Mouse (Mus musculus) heart, adult 18-20 months (tissue): ENCODE data around the gene Blm. TPM values are rescaled to one million over a fixed set of nuclear protein-coding genes. Genes with fewer than 3 reads are reported as not detected.

Experiments used
- DNase-seq, 2 experiments: peaks; one replicate each; pipeline ENCODE4 v3.0.0; 2021 to 2022; ENCODE audit warnings: mixed read lengths in 1 of 2
- total RNA-seq, 2 experiments: library from RNA; stranded (reverse); gene quantifications; 2 replicates each; pipeline ENCODE4 v1.2.3; 2021

The Blm gene
- total RNA-seq, 2 experiments from 2014 or later: 0.94 to 1.3 TPM

DNA sequence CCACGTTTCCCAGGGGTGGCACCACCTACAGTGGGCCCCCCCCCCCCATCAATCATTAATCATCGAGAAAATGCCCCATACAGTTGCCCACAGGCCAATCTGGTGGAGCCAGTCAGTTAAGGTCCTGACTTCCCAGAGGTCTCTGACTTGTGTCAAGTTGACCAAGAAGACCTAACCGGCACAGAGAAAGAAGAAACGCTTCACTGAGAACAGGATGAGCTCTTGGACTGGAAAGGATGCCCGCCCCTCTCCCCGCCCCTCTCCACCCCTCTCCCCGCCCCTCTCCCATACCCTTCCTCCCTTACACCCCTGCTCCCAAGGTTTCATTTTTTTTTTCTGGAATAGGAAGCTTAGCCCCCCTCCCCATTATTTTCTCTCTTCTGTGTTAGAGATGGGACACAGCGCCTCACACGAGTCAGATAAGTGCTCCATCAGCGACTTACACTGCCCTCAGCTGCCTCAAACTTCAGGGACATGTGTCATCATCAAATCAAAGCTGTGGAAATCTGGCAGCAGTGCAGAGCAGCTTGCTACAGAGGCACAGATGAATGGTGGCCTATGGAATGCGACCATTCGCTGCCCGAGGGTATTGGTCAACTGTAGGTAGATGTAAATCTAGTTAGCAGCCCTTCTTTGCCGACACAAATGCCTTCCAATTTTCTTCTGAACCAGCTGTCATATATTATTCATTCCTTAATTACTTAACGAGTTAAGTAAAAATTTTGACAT is 95.7 kb downstream of the Blm start:
- DNase-seq: no peak

DNA sequence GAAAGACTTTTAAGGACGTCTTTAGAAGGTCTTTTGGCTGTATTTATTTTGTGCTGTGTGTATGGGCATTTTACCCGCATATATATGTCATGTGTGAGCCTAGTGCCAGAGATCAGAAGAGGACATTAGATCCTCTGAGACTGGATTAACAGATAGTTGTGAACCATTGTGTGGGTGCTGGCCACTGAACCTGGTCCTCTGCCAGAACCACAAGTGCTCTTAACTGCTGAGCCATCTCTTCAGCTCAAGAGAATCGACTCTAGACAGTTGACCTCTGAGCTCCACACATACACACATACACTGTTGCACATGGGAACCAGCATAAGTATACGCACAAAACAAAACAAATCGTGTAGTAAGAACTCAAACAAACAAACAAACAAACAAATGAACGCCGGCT is 98.3 kb downstream of the Blm start:
- DNase-seq: no peak

DNA sequence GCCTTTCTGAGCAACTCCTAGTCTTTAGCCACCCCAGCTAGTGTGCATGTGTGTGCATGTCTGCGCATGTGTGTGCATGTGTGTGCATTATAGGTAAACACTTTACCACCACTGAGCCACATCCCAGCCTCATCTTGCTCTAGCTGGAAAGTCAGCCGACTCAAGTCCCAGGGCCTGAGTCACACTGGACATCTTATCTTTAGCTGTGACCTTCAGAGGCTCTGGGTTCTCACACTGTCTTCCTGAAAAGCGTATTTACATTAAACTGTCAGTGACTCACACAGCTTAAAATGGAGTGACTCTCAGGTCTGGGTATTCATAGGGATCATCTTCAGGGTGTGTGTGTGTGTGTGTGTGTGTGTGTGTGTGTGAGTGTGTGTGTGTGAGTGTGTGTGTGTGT is 99.3 kb downstream of the Blm start:
- DNase-seq: no peak

DNA sequence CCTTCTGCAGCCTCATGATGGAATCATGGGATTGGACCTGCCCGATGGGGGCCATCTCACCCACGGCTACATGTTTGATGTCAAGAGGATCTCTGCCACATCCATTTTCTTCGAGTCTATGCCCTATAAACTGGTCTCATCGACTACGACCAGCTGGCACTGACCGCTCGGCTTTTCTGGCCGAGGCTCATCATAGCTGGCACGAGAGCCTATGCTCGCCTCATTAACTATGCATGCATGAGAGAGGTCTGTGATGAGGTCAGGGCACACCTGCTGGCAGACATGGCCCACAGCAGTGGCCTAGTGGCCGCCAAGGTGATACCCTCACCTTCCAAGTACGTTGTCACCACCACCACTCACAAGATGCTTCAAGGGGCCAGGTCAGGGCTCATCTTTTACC is 105.3 kb downstream of the Blm start:
- no peak for DNase-seq

DNA sequence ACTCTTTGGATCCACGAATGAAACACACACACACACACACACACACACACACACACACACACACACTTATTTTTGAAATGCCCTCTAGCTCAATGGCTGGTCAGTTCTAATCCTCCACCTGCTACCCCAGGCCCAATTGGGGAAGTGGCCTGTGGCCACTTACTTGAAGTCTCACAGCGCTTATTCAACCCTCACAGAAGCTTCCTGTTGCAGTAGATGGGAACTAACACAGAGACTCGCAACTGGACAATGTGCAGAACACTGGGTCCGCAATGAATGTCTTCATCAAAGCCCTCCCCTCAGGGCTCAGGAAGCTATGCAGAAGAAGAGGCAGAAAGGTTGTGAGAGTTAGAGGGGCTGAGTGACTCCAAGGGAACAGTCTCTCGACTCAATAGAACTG is 107.2 kb downstream of the Blm start:
- DNase-seq: no peak

DNA sequence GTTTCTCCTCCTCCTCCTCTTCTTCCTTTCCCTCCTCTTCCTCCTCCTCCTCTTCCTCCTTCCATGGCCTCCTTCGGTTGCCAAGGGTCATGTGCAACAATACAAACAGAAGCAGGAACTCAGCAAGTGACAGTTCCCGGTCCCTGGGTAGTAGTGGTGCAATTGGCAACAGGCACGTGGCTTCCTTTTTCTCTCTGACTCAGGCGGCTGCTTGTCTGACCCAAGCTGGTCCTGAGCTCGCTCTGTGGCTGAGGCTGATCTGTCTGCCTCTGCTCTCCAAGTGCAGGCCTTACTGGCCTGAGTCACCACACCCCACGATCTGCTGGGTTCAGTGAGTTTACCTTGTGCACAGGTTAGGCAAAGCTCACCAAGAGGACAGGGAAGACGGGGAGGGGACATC is 108.6 kb downstream of the Blm start:
- peak; percentile 31 to 78 for DNase-seq

DNA sequence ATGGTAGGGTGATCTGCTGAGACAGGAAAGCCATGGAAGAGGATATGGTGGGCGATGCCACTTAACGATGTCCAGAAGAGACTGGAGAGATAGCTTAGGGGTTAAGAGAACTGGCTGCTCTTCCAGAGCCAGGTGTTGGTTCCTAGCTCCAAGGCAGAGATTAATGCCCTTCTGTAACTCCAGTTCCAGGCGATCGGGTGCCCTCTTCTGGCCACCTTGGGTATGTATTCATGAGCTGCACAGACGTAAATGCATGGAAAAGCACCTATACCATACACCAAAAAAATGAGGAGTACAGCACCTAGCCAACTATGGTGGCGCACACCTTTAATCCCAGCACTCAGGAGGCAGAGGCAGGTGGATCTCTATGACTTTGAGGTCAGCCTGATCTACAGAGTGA is 110.2 kb downstream of the Blm start:
- DNase-seq: no peak

DNA sequence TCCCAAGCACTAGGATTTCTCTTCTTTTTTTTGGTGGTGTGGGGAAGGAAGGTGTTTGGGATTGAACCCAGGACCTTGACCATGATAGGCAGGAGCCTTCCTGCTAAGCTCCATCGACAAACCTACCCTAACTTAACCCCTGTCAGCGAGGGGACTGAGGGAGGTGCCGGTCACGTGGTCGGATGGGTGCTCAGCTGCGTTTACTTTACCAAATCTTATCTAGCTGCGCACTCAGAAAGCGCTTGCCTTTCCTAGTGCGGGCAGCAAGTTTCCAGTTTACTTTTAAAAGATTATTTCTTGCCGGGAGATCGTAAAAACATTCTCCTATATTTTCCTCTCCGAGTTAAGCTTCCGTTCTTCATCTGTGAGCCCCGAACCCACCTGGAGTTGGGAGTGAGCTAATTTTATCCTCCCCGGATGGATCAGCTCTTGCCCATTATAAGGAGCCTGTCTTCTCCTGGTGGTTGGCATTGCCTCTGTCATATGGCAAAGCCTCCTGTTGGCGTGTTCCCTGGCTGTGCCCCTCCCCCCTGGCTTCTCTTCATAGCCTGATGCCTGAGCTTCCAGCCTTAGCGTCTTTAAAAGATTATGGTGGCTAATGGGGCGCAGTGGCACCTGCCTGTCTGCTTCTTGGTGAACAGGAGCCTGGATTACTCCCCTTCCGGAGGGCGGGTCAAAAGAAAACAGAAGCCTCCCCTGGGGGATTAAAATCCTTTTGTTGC is 112.0 kb downstream of the Blm start:
- DNase-seq: peak; percentile 65 to 76

DNA sequence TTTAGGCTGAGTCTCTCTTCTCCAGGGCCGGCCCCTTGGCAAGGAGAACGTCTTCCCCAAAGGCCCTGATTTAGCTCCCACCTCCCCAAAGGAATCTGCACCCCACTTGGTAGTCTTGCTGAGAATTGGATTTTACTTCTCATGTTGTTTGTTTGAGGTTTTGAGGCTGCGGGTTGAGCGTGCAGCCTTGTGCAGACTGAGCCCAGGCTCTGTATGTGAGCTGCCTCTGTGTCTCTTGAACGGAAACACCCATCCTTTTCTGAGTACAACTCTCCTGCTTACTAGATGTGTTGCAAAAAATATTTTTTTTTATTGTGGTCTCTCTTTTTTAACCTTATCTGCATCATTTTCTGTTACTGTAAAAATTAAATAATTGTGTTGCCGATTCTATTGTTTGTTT is 113.3 kb downstream of the Blm start:
- DNase-seq: no peak

DNA sequence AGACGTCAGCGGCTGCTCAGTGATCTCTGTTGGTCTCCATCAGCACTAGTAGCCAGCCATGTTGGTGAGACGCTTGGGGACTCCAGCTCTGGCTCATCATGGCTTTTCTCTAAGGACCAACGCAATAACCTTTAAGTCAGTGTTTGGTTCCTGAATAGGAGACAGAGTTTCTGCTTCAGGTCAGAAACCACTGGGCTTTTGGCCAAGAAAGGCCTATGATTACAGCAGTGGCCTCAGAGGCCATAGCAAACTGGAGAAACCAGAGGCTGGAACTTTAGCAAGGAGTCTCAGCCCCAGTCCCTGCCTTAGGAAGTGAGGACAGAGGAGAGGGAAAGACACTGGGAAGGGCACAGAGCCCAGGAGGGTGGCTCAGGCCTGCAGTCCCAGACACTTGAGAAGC is 114.3 kb downstream of the Blm start:
- no peak for DNase-seq

DNA sequence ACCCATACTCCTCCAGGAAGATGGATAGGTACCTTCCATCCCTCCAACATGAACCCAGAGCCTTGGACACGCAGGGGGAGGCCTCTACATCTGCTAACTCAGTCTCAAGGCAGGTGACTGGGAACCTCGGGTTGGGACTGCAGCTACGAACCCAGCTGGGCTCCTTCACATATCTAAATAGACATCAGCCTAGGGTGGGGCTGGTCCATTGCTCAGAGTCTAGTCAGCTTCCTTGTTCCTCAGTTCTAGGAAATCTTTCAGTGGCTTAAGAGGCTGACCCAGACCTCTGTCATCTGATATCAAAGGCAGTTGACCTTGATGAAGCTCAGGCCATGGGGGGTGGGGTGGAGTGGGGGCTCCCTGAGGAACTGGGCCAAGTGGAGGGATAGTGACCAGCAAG is 115.6 kb downstream of the Blm start:
- DNase-seq: no peak

DNA sequence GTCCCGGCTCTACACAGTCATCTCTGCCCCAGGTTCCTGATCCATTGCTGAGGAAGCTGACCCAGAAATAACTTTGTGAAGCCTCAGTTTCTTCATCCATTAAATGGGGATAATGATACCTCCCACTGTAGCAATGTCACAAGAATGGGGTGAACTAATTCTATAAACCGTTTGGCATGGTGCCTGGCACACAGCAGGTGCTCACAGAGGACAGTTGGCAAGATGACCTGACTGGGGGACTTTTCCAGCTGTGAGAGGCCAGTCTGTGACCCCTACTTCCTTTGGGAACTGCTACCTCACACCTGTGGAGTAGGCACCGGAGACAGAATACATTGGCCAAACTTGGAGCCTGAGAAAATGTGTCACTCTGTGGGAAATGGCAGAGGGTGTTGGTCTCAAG is 116.9 kb downstream of the Blm start:
- no peak for DNase-seq

DNA sequence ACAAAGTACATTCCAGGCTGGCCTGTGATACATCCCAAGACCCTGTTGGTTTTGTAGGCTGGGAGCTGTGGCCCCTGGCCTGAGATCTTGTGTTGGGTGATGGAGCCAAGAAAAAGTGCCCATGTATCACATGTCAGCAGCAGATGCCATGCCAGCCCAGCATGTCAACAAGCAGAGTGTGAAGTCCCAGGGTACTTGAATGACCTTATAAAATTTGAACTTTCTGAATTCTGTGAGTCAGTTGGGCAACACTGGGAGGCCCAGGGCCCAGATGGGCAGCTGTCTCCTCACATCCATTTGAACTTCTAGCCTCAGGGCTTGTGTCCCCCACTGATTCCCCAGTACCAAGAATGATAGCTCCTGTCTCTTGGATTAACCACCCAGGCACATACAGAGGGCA is 117.3 kb downstream of the Blm start:
- no peak for DNase-seq

DNA sequence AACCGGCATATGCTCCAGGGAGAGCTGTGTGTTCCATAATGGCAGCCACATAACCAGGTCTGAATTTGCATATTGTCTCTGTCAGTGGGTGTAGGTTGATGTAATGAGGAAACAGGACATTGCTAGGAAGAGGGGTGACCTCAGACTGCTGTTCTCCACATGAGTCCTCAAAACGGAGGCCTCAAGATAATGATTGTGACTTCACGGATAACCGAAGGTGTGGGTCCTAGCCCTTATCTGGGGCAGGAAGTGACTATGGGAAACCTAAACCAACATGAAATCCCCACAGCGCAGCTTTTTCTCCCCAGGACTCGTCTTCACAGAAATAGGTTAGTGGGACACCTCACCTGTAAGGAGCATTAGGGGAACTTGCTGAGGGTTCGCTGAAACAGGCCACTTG is 118.0 kb downstream of the Blm start:
- no peak for DNase-seq

DNA sequence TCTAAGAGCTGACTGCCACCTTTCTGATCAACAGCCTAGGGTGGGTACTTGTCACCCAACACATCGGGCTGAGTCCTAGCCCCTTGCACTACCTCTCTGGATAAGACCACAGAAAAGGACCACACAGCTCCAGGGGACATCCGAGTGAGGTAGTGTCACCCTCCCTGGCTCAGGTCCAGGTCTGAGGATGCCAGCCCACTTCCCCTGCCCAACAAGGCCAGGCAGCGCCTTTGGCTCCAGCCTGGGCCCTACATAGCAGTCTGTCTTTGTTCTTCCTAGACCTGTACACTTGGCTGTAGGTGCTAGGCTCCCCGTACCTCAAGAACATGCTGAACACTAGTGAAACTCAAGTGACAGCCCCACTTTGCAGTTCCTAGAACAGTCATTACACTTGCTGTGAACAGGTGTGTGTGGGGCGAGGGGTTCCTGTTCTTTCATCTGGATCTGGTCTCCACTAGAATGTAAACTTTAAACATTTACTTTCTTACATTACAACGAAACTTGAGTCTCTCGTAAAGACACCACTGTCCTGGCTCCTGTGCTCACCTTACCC is 120.5 kb downstream of the Blm start:
- no peak for DNase-seq

DNA sequence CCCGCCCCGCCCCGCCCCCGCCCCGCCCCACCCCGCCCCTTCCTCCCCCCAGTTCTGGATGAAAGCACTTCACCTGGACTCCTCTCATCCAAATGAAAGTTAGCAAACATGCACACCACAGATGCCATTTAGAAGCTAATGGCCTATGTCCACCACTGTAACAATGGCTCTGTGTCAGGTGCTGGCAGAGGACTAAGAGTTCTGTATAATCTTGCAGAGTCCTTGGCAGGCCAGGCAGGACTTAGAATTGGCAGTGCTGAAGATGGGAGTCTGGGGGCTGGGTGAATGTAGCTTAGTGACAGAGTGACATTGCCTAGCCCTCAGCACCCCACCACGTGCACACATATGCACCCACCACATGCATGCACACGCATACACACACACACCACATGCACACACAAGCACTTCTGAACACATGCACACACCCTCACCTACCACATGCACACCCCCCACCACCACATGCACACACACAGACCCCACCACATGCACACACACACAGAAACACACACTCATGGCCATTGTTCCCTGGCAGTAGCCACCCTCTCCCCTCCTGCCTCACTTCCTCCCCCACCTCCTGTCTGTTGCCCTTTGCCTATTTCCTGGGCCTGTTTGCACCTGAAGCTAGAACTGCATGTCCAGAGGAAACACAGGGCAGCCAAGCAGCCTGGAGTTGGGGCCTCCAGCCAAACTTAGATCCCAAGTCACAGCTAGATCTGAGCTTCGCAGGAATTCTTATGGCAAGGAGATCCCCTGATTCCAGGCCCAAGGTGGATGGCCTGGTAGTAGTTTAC is 121.2 kb downstream of the Blm start:
- DNase-seq: peak in 1 of 2 experiments; percentile 49

DNA sequence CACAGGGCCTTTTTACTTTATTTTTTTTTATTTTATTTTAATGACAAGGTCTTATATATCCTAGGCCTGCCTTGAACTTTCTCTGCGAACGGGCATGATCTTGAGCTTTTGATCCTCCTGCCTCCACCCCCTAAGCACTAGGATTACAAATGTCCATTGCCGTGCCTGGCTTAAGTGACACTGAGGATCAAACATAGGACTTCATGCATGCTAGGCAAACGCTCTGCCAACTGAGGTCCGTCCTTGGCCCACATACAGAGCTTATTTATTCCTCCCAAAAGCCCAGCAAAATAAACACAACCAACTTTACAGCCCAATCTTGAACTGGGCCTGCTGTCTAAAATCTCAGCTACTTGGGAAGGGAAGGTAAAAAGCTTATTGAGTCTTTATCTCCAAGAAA is 122.1 kb downstream of the Blm start:
- DNase-seq: no peak

DNA sequence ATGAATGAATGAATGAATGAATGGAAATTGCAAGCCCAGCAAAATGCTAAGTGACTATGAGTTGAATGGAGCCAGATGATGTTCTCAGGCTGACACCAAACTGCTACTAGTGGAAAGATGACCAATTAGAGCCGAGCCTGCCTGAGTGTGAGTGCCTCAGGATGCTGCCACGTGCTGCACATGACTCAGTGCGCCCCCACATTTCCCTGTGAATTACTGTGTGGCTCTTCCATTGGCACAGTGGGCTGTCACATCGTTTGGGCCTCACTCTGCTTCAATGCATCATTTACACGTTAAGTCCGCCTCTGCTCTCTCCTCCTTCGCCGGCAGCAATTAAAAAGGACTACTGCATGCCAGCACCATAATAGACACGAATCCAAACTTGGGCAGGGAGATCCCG is 122.6 kb downstream of the Blm start:
- no peak for DNase-seq

DNA sequence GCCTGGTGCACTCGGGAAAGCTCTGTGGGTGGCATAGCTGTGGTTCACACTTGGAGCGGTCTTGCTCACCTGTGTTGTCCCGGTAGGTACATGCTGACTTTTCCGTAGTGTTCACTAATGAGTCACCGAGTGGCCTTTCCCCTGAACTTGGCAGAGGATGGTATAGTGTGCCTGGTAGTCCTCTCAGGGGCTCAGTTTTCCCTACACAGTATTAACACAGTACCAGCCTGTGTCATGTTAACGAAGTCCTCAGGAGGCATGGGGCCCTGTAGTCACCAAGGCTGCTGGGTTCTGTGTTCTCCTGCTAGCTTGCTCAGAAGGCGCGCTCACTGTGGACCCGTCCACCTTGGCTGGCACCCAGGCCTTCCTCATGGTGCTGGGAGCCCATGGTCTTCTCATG is 124.5 kb downstream of the Blm start:
- no peak for DNase-seq

DNA sequence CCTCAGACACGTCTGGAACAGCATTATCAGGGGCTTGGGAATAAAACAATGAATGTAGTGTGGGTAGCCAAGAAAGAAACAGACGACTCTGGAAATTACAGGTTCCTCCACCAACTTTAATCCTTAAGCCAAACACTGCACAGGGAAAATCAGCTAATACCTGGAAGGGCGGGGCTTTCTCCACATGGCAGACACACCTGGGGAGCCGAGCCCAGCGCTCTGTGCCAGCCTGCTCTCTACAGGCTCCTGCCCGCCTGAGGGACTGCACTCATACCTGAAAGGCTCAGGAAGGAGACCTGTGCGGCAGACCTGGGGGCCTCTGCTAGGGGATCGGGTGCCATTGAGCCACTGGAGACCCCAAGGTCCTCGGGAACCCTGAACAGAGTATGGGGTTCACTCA is 127.2 kb downstream of the Blm start:
- DNase-seq: no peak

DNA sequence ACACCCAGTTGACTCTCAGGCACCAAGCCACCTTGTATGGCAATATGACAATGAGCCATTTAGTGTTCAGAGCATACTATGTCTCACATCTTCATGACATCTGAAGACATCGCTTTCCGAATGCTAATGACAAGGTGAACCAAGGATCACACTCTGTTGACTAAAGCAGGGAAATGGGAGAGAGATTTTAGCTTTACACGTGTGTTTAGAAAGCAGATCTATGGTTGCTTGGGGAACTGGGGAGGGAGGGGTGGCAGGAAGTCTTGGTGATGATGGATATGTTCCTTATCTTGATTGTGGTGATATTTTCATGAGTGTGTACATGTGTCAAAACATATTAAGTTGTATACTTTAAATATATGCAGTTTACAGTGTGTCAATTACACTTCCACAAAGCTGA is 128.7 kb downstream of the Blm start:
- no peak for DNase-seq

DNA sequence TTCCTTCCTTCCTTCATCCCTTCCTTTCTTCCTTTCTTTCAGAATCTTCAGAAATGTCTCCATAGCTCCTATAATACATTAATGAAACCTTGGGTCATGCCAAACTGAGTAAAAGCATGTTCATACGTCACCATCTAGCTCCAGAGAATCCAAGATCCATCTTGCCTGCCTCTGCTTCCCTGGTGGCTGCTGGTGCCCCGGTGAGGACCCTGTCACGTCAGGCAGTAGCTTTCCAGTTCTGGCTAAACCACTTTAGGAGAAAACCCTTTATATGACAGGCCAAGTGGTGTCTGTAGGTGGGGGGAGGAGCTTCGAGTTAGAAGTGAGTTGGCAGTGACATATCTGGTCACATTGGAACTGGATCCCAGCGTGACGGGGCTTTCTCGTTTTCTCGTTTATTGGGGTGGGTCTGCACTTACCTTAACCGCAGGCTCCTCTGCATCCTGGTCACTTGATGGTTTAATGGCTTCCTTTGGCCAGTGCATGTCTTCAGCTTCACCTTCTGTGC is 129.7 kb downstream of the Blm start, which contains the start of gene Furin:
Gene Furin (minus strand): TSS at position 249 of the 508 bp plus-strand sequence.
- DNase-seq: no peak
